8 mouse cellular contexts compared by ENCODE assay signal in the genomic region with DNA sequence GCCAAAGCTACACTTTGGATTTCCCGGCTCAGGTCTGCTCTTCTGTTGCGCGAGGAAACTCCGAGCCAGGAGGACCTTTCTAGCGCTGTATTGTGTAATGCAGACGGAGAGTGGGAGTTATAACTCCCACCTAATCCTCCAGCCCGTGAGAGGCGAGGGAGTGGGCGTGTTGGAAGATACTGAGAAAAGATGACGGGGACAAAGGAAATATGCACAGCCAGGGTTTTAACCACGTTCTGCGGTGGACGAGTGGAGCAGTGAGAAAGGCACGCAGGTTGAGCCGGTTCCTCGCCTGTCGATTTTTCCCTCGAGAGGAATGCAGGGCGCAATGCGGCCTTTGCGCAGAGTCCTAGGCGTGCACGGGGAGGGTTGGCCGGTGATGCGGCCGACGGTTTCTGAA. TPM values are rescaled to one million over a fixed set of nuclear protein-coding genes. Genes with fewer than 3 reads are reported as not detected.
DNase-seq lines count a peak whose midpoint lies in the region; ATAC-seq lines count a peak whose summit lies in the region.

No protein-coding gene starts in this region.

- H3K36me3 ChIP-seq in kidney, embryonic 14.5 days (ENCODE audit: control insufficient read depth, insufficient read depth, low read length), result peaks cover 8% of the 10 kb centered on the region
- peaks cover 10% of the 10 kb centered on the region for H3K36me3 ChIP-seq in forebrain, embryonic 12.5 days (replicated peaks)
- H3K36me3 ChIP-seq in limb, embryonic 10.5 days, result peaks cover 25% of the 10 kb centered on the region
- H3K36me3 ChIP-seq in neural tube, embryonic 12.5 days, result peaks cover 8% of the 10 kb centered on the region; the same call in 1 of the 2 replicates

- no peak for DNase-seq in kidney, postnatal 14 days
- DNase-seq in WW6 (ENCODE audit: low read depth, low spot score), result peak; percentile 31
- DNase-seq in limb, embryonic 10.5 days (ENCODE audit: low spot score), result peak; percentile 77
- no peak for DNase-seq in B cell, adult 2 months
- no peak for DNase-seq in urinary bladder, postnatal 14 days (ENCODE audit: low spot score)

- H3K27me3 ChIP-seq in kidney, embryonic 14.5 days (ENCODE audit: control insufficient read depth, insufficient read depth, low read length), result no peaks in the 10 kb centered on the region
- H3K27me3 ChIP-seq in forebrain, embryonic 12.5 days, result no peaks in the 10 kb centered on the region
- no peaks in the 10 kb centered on the region for H3K27me3 ChIP-seq in limb, embryonic 10.5 days (ENCODE audit: low read depth, poor library complexity, severe bottlenecking)
- H3K27me3 ChIP-seq in neural tube, embryonic 12.5 days (replicated peaks), result no peaks in the 10 kb centered on the region

- H3K4me2 ChIP-seq in kidney, embryonic 14.5 days (replicated peaks; ENCODE audit: low read depth, low read length), result peak overlapping the region; percentile 74
- peak overlapping the region; percentile 62 for H3K4me2 ChIP-seq in forebrain, embryonic 12.5 days
- H3K4me2 ChIP-seq in neural tube, embryonic 12.5 days (replicated peaks), result peak overlapping the region; percentile 60

- WGBS in kidney, embryonic 14.5 days, result under 1% methylated on average over 27 of the region's 27 CpGs
- WGBS in forebrain, embryonic 12.5 days, result under 1% methylated on average over 27 of the region's 27 CpGs
- WGBS in limb, embryonic 10.5 days, result under 1% methylated on average over 27 of the region's 27 CpGs
- under 1% methylated on average over 27 of the region's 27 CpGs for WGBS in neural tube, embryonic 12.5 days

- H3K4me3 ChIP-seq in kidney, embryonic 14.5 days (ENCODE audit: low read length), result peak overlapping the region; percentile 82
- H3K4me3 ChIP-seq in forebrain, embryonic 12.5 days (replicated peaks), result peak overlapping the region; percentile 45
- H3K4me3 ChIP-seq in limb, embryonic 10.5 days, result peak overlapping the region; percentile 83
- peak overlapping the region; percentile 43 for H3K4me3 ChIP-seq in neural tube, embryonic 12.5 days

- ATAC-seq in kidney, embryonic 14.5 days (ENCODE audit: low FRiP score, low TSS enrichment), result peak; percentile 61
- peak; percentile 49 for ATAC-seq in forebrain, embryonic 12.5 days (ENCODE audit: low FRiP score)
- peak; percentile 42 for ATAC-seq in neural tube, embryonic 12.5 days (ENCODE audit: low FRiP score, low read depth)

- H3K9ac ChIP-seq in kidney, embryonic 14.5 days (ENCODE audit: low read depth, low read length), result peak overlapping the region; percentile 72
- peak overlapping the region; percentile 65 for H3K9ac ChIP-seq in forebrain, embryonic 12.5 days
- H3K9ac ChIP-seq in neural tube, embryonic 12.5 days, result peak overlapping the region; percentile 63

- H3K4me1 ChIP-seq in kidney, embryonic 14.5 days (ENCODE audit: control insufficient read depth, insufficient read depth, low read length), result no peaks in the 10 kb centered on the region
- H3K4me1 ChIP-seq in forebrain, embryonic 12.5 days, result peaks cover 12% of the 10 kb centered on the region
- no peaks in the 10 kb centered on the region for H3K4me1 ChIP-seq in limb, embryonic 10.5 days
- no peaks in the 10 kb centered on the region; the same call in 1 of the 2 replicates for H3K4me1 ChIP-seq in neural tube, embryonic 12.5 days

- H3K9me3 ChIP-seq in kidney, embryonic 14.5 days (ENCODE audit: control insufficient read depth, low read length), result no peaks in the 10 kb centered on the region
- no peaks in the 10 kb centered on the region for H3K9me3 ChIP-seq in forebrain, embryonic 12.5 days
- H3K9me3 ChIP-seq in limb, embryonic 10.5 days (replicated peaks), result no peaks in the 10 kb centered on the region
- no peaks in the 10 kb centered on the region for H3K9me3 ChIP-seq in neural tube, embryonic 12.5 days

- H3K27ac ChIP-seq in kidney, embryonic 14.5 days (ENCODE audit: low read depth, low read length), result peak overlapping the region; percentile 92
- peak overlapping the region; percentile 91 for H3K27ac ChIP-seq in forebrain, embryonic 12.5 days
- peak overlapping the region; percentile 93 for H3K27ac ChIP-seq in limb, embryonic 10.5 days
- H3K27ac ChIP-seq in neural tube, embryonic 12.5 days, result peak overlapping the region; percentile 75

RNA-seq across cellular contexts. Expression of gene Ngdn, which starts 0.7 kb away (rescaled TPM):
- polyA plus RNA-seq in kidney, embryonic 14.5 days (2014; fragmentation: Nextera tagmentation; extraction: Ambion mirVana), result 80.8 and 109 TPM in 2 replicates
- polyA plus RNA-seq in forebrain, embryonic 12.5 days (2016; fragmentation: Nextera tagmentation; extraction: Ambion mirVana), result 71.7 and 73.3 TPM in 2 replicates
- 97.5 and 98.1 TPM in 2 replicates for polyA plus RNA-seq in limb, embryonic 10.5 days (2016; fragmentation: Nextera tagmentation; extraction: Ambion mirVana)
- 64.1 and 69.1 TPM in 2 replicates for polyA plus RNA-seq in neural tube, embryonic 12.5 days (2016; fragmentation: Nextera tagmentation; extraction: Ambion mirVana)

RNA-seq across cellular contexts. Expression of gene Myh7, which starts 20.2 kb away (rescaled TPM):
- polyA plus RNA-seq in kidney, embryonic 14.5 days (2014; fragmentation: Nextera tagmentation; extraction: Ambion mirVana), result 0.11 and 2.0 TPM in 2 replicates
- polyA plus RNA-seq in forebrain, embryonic 12.5 days (2016; fragmentation: Nextera tagmentation; extraction: Ambion mirVana), result 3.6 and 4.2 TPM in 2 replicates
- 2.2 and 4.4 TPM in 2 replicates for polyA plus RNA-seq in limb, embryonic 10.5 days (2016; fragmentation: Nextera tagmentation; extraction: Ambion mirVana)
- polyA plus RNA-seq in neural tube, embryonic 12.5 days (2016; fragmentation: Nextera tagmentation; extraction: Ambion mirVana), result 7.0 and 11.3 TPM in 2 replicates

RNA-seq across cellular contexts. Expression of gene Gm17428, which starts 37.9 kb away (rescaled TPM):
- not detected in 2 replicates for polyA plus RNA-seq in kidney, embryonic 14.5 days (2014; fragmentation: Nextera tagmentation; extraction: Ambion mirVana)
- polyA plus RNA-seq in forebrain, embryonic 12.5 days (2016; fragmentation: Nextera tagmentation; extraction: Ambion mirVana), result not detected in 2 replicates
- polyA plus RNA-seq in limb, embryonic 10.5 days (2016; fragmentation: Nextera tagmentation; extraction: Ambion mirVana), result not detected in 2 replicates
- polyA plus RNA-seq in neural tube, embryonic 12.5 days (2016; fragmentation: Nextera tagmentation; extraction: Ambion mirVana), result not detected in 2 replicates

RNA-seq across cellular contexts. Expression of gene Myh6, which starts 47.9 kb away (rescaled TPM):
- polyA plus RNA-seq in kidney, embryonic 14.5 days (2014; fragmentation: Nextera tagmentation; extraction: Ambion mirVana), result 0.30 and 0.54 TPM in 2 replicates
- 1.5 and 1.8 TPM in 2 replicates for polyA plus RNA-seq in forebrain, embryonic 12.5 days (2016; fragmentation: Nextera tagmentation; extraction: Ambion mirVana)
- 1.5 and 2.3 TPM in 2 replicates for polyA plus RNA-seq in limb, embryonic 10.5 days (2016; fragmentation: Nextera tagmentation; extraction: Ambion mirVana)
- 2.9 and 3.8 TPM in 2 replicates for polyA plus RNA-seq in neural tube, embryonic 12.5 days (2016; fragmentation: Nextera tagmentation; extraction: Ambion mirVana)

Comparison
In these comparisons a context has a peak if more than half of its experiments do, and no peak if none do; other contexts are left out.
1. DNase-seq: peak in WW6 (single experiment) and limb, embryonic 10.5 days (single experiment); none in kidney, postnatal 14 days (single experiment), B cell, adult 2 months (0 of 2) and urinary bladder, postnatal 14 days (single experiment).
2. Peak in every context shown above with its lines, with median percentiles within 50 percentile points of each other: ATAC-seq, H3K27ac ChIP-seq, H3K4me2 ChIP-seq, H3K4me3 ChIP-seq and H3K9ac ChIP-seq.